Mouse (Mus musculus) liver, embryonic 11.5 days (tissue): ENCODE measurements around the gene Ropn1l. TPM values are rescaled to one million over a fixed set of nuclear protein-coding genes. Genes with fewer than 3 reads are reported as not detected.

Experiments used
- ATAC-seq: fragments of 200-750 bp; cut with Nextera tagmentation; replicated peaks from 2 replicates; pipeline ENCODE4 v1.8.0; 2017; ENCODE audit warnings: moderate number of reproducible peaks, mild to moderate bottlenecking, moderate TSS enrichment, moderate library complexity; ENCODE audit not compliant: low FRiP score
- DNase-seq: peaks from one replicate; pipeline ENCODE4 v3.0.0-alpha.2; 2017; ENCODE audit warnings: low spot score
- H3K27ac ChIP-seq: fragments of 300-500 bp; sonication (generic); 2 replicates; pipeline ENCODE4 v1.5.1; 2014; ENCODE audit warnings: mild to moderate bottlenecking, low read depth, low read length, control low read depth
- H3K27me3 ChIP-seq: fragments of 300-500 bp; sonication (generic); replicated peaks from 2 replicates; pipeline ENCODE4 v1.6.1; 2014; ENCODE audit warnings: low read length, mixed read lengths; ENCODE audit not compliant: control insufficient read depth, insufficient read depth
- H3K36me3 ChIP-seq: fragments of 300-500 bp; sonication (generic); 2 replicates; pipeline ENCODE4 v1.6.1; 2014; ENCODE audit warnings: mild to moderate bottlenecking, low read length, moderate library complexity, mixed read lengths; ENCODE audit not compliant: control insufficient read depth, insufficient read depth
- H3K4me1 ChIP-seq: fragments of 300-500 bp; sonication (generic); replicated peaks from 2 replicates; pipeline ENCODE4 v1.6.1; 2014; ENCODE audit warnings: low read length, mixed read lengths; ENCODE audit not compliant: control insufficient read depth, insufficient read depth
- H3K4me2 ChIP-seq: fragments of 300-500 bp; sonication (generic); 2 replicates; pipeline ENCODE4 v1.6.1; 2014; ENCODE audit warnings: mild to moderate bottlenecking, control low read depth, moderate library complexity
- H3K4me3 ChIP-seq: fragments of 300-500 bp; sonication (generic); 2 replicates; pipeline ENCODE4 v1.5.1; 2014; ENCODE audit warnings: low read depth, low read length, control low read depth
- H3K9ac ChIP-seq: fragments of 300-500 bp; sonication (generic); 2 replicates; pipeline ENCODE4 v1.6.1; 2014; ENCODE audit warnings: low read depth, low read length, control low read depth
- H3K9me3 ChIP-seq: fragments of 300-500 bp; sonication (generic); 2 replicates; pipeline ENCODE4 v1.6.1; 2016; ENCODE audit warnings: low read length, inconsistent platforms, mixed read lengths; ENCODE audit not compliant: control insufficient read depth
- WGBS: fragments of 180-500 bp; shearing (Covaris S2); extraction: QIAGEN DNeasy Blood & Tissue Kit; methylation state at CpG from one replicate; pipeline ENCODE4 v1.1.7; 2014; 5-methylcytosine and 5-hydroxymethylcytosine counted together
- polyA plus RNA-seq: library from polyadenylated mRNA; unstranded; fragments of >200 nt; fragmentation: Nextera tagmentation; extraction: Ambion mirVana; gene quantifications from 2 replicates; pipeline ENCODE4 v1.2.1, GENCODE M21; 2014

Gene Ropn1l
- polyA plus RNA-seq, 1 experiment from 2014 or later, result 3.0 TPM

DNA sequence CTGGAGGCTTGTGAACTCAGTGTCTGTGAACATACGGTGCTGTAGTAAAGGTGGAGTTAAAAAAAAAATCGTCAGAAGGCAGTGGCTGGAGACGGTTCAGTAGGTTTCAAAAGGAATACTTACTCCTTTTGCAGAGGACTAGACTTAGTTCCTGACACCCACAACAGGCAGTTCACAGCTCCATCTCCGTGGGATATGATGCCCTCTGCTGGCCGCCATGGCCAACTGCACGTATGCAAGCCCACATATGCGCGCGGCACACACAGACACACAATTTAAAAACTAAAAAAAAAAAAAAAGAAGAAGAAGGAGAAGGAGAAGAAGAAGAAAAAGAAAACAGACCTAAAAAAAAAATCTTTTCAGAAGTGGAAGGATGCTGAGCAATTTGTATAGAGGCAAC lies 34.5 kb downstream of the Ropn1l start:
- DNase-seq, result no peak
- no peak overlapping the region for H3K9ac ChIP-seq
- H3K4me3 ChIP-seq, result no peak overlapping the region
- H3K4me2 ChIP-seq, result peak overlapping the region; percentile 64
- H3K27ac ChIP-seq, result no peak overlapping the region
- no peaks in the 10 kb centered on the region for H3K9me3 ChIP-seq
- WGBS, result 34% methylated on average over 9 of the region's 9 CpGs
- H3K4me1 ChIP-seq, result peaks cover 4% of the 10 kb centered on the region
- H3K27me3 ChIP-seq, result no peaks in the 10 kb centered on the region
- no peak for ATAC-seq
- no peaks in the 10 kb centered on the region for H3K36me3 ChIP-seq

DNA sequence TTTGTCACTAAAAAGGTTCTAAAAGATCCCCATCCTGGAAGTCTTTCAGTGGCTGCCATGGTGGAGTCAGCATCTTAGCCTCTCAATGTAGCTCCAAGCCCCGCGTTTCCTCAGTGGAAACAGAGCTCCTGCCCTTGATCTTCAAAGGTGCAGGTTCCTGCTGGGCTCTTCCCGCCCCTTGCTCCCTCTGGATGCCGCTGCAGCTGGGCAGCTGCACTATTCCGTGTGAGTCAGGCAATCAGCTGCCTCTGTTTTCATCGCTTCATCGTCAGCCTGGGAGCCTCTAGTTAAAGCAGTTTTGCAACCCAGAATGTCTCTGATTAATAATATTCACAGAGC lies 34.9 kb downstream of the Ropn1l start:
- H3K27me3 ChIP-seq, result no peaks in the 10 kb centered on the region
- 11% methylated on average over 7 of the region's 7 CpGs for WGBS
- no peak overlapping the region for H3K27ac ChIP-seq
- DNase-seq, result peak; percentile 39
- H3K4me3 ChIP-seq, result no peak overlapping the region; the same call in 1 of the 2 replicates
- peak overlapping the region; percentile 64 for H3K4me2 ChIP-seq
- H3K9ac ChIP-seq, result 0 out of 2 replicates have a peak overlapping the region, but pooled peaks have one; percentile 25
- H3K36me3 ChIP-seq, result no peaks in the 10 kb centered on the region
- H3K4me1 ChIP-seq, result peaks cover 4% of the 10 kb centered on the region
- no peak for ATAC-seq
- no peaks in the 10 kb centered on the region for H3K9me3 ChIP-seq

DNA sequence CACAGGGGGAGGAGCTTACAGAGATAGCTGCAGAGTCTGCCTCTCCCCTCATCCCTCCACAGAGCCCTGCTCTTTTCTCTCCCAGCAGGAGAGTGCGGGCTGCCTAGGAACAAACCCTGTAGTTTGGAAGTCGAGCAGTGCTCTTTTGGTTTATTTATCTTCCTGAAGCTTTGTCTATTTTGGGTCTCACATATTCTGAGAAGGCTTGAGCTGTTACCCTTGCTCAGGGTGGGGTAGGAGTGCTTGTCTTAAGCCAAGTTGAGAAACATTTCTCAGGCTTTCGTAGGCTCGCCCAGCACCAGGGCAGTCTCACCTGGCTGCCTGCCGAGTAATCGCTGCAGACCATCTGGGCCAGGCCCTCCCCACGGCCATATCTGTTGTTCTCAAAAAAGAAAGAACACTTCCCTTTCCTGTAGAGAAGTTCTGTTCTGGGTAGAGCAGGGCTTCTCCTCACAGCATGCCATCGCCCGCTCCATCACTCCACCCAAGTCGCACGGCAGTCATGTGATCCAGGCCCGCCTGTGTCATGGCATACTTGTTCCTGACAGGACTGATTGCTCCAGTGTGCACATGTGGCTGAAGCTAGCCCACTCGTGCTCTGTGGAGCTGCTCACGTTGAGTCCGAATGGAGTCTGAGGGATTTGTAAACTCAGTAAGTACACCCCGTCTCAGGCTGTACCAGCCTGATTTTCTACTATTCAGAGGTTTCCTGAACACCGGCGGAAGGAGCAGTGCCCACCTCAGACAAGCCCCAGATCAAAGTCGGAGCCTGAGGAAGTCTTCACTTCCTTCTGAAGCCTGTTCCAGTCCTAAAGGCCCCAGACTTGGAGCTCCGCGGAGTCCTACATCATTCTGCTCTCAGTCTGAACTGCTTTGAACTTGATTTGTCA lies 35.5 kb downstream of the Ropn1l start:
- Histone ChIP-seq H3K27me3 (no peaks in the 10 kb centered on the region), H3K9me3 (no peaks in the 10 kb centered on the region), H3K9ac (peak overlapping the region; percentile 25; the same call in 1 of the 2 replicates), H3K4me2 (peak overlapping the region; percentile 64), H3K27ac (no peak overlapping the region), H3K36me3 (no peaks in the 10 kb centered on the region), H3K4me1 (peaks cover 4% of the 10 kb centered on the region), H3K4me3 (peak overlapping the region; percentile 23; the same call in 1 of the 2 replicates)
- WGBS, result 27% methylated on average over 21 of the region's 21 CpGs
- DNase-seq, result no peak
- ATAC-seq, result peak; percentile 77

DNA sequence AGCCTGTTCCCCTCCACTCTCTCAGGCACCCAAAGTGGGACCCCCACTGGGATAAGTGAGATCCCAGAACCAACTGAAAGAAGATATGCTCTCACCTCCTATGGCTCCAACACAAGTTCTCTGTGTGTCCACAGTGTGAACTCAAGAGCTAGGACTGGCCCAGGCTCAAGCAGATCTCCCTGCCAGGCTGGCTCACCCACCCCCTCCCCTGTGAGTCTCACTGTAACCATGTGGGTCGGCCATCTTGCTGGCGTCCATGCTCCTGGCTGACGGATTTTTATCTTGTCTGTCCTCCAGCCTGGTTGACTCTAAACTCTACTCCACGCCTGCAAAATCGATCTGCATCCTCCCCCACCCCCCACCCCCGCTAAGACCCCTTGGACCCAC lies 36.1 kb downstream of the Ropn1l start:
- DNase-seq (no peak), ATAC-seq (no peak)
- Histone ChIP-seq H3K27me3 (no peaks in the 10 kb centered on the region), H3K9ac (no peak overlapping the region), H3K4me2 (peak overlapping the region; percentile 64), H3K4me1 (peaks cover 4% of the 10 kb centered on the region), H3K36me3 (no peaks in the 10 kb centered on the region), H3K9me3 (no peaks in the 10 kb centered on the region), H3K4me3 (no peak overlapping the region), H3K27ac (no peak overlapping the region)
- 47% methylated on average over 6 of the region's 6 CpGs for WGBS

DNA sequence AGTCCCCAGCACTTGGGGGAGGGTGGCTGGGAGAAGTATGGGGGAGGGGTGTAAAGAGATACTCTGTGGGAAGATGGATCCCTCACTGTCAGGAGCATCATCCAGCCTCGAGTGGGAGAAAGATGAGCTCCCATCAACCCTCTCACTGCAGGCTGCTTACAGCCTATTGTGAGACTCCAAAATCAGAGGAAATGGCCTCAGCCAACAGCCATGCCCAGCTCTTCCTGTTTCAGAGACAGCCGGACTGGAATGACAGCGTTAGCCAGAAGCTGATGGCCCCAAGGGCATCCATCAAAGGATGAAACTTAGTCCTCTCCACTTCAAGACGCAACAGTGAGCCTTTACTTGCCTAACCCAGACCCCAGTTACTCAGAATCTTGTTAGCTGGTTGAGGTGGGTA lies 38.4 kb downstream of the Ropn1l start:
- 35% methylated on average over 4 of the region's 4 CpGs for WGBS
- ATAC-seq, result no peak
- H3K27ac ChIP-seq, result no peak overlapping the region

DNA sequence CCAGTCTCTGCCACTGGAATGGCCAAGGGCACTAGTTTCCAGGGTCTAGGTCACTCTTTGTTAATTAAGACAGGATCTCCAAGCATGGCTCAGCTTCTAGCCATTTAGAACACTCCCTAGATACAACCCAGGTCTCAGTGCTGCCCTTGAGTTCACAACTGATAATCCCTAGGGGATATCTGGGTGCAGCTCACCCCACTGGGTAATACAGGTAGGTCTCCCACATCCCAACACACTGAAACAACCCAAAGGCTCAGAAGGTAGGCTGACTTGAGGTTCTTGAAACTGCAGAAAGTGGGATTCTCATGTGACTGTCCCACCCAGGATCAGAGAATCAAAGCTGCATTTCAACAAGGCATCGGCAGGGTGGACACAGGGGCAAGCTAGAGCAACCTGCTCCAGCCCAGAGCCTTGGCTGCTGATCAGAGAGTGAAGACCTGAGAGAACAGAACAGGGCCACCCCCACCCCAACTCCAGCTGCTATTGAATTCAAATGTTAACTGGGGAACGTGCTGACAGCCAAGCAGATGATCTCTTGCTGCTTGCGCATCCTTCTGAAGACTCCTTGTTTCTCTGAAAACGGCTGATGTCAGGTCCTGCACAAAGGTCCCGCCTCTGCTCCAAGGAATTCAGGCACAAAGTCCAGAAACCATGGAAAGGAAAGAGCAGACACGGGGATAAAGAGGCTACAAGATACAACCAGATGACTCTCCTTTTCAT lies 39.2 kb downstream of the Ropn1l start:
- Histone ChIP-seq H3K4me3 (no peak overlapping the region), H3K4me2 (no peak overlapping the region), H3K27me3 (no peaks in the 10 kb centered on the region), H3K27ac (no peak overlapping the region), H3K36me3 (no peaks in the 10 kb centered on the region), H3K9ac (no peak overlapping the region), H3K4me1 (peaks cover 4% of the 10 kb centered on the region), H3K9me3 (no peaks in the 10 kb centered on the region)
- ATAC-seq (no peak), DNase-seq (no peak)
- WGBS, result 62% methylated on average over 6 of the region's 6 CpGs

More for the DNA sequence above, 38.4 kb downstream of the Ropn1l start:
- no peak overlapping the region for H3K4me3 ChIP-seq
- no peak for DNase-seq
- H3K9ac ChIP-seq, result no peak overlapping the region
- no peaks in the 10 kb centered on the region for H3K9me3 ChIP-seq
- H3K4me1 ChIP-seq, result peaks cover 4% of the 10 kb centered on the region
- H3K36me3 ChIP-seq, result no peaks in the 10 kb centered on the region
- no peaks in the 10 kb centered on the region for H3K27me3 ChIP-seq
- no peak overlapping the region for H3K4me2 ChIP-seq

DNA sequence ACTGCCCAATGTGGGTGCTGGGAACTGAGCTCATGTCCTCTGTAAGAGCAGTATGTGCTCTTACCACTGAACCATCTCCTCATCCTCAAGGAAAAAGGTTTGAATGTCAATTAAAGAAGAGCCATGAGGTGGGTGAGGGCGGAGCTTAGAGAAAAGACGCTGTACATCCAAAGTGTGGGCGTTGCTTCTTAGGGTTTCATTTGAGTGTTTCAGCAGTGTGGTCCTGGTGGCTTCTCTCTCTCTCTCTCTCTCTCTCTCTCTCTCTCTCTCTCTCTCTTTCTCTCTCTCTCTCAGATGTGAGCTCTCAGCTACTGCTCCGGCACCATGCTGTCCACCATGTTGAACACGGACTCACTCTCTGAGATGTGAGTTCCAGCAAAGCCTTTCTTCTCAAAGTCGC lies 39.9 kb downstream of the Ropn1l start:
- H3K9me3 ChIP-seq, result no peaks in the 10 kb centered on the region
- 84% methylated on average over 6 of the region's 6 CpGs for WGBS
- H3K9ac ChIP-seq, result no peak overlapping the region
- H3K27ac ChIP-seq, result no peak overlapping the region
- H3K27me3 ChIP-seq, result no peaks in the 10 kb centered on the region
- H3K4me1 ChIP-seq, result peaks cover 4% of the 10 kb centered on the region
- DNase-seq, result no peak
- no peak for ATAC-seq
- no peaks in the 10 kb centered on the region for H3K36me3 ChIP-seq
- no peak overlapping the region for H3K4me2 ChIP-seq
- H3K4me3 ChIP-seq, result no peak overlapping the region

DNA sequence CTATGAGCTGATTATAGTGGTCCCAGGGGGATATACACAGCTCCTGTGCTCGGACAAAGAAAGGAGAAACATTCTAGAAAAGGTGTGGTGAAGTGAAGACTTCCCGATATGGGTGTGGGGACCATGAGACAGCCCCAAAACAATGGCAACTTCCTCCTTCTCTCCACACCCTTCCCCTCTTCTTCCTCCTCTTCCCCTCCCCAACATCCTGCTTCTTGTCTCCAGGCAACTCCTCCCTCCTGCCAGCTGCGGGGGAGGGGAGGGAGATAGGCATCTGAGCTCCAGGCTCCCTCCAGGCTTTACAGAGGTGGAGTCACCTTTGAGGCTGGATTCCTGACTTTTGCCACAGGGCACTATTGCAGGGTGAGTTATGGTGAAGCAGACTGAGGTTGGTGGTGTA lies 40.6 kb downstream of the Ropn1l start:
- no peaks in the 10 kb centered on the region for H3K27me3 ChIP-seq
- DNase-seq (no peak), ATAC-seq (no peak)
- H3K4me3 ChIP-seq, result no peak overlapping the region
- no peak overlapping the region for H3K9ac ChIP-seq
- no peak overlapping the region for H3K27ac ChIP-seq
- H3K4me2 ChIP-seq, result no peak overlapping the region
- H3K4me1 ChIP-seq, result peaks cover under 1% of the 10 kb centered on the region; the same call in 1 of the 2 replicates
- WGBS, result 21% methylated on average over 3 of the region's 3 CpGs
- H3K9me3 ChIP-seq, result no peaks in the 10 kb centered on the region
- no peaks in the 10 kb centered on the region for H3K36me3 ChIP-seq
